Mouse (Mus musculus): Measurements from ENCODE around the gene 0610010K14Rik.

DNA sequence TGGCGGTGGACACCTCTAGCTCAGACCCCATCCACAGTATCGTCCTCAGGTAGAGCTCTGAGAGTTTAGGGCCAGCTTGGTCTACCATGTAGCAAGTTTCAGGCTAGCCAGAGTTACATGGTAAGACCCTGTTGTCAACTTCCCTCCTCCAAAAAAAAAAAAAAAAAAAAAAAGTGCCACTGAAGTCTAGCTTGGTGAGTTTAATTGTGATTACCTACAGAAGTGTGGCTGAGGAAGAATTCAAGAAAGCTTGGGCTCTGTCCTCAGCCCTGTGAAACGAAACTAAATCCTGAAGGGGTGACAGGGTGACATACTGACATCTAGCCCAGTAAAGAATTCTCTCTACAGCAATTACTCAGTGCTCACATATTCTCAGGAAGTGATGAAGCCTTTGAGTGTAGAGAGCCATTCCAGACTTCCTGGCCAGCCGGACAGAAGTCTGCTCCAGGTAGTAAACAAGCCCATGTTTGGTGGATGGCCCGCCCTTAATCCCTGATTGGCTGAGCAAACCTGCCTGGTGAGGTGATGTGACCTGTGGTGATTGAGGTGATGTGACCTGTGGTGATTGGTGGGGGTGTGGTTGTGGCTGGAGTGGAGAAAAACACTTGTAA is 28.8 kb downstream of the 0610010K14Rik start:
- no peak for TF ChIP-seq CTCF (IDR thresholded peaks at IDR 0.05; ENCODE audit: low read depth, low read length)
- no peak for TF ChIP-seq POLR2A (IDR thresholded peaks at IDR 0.05; ENCODE audit: extremely low read depth, insufficient read depth, low read length)

All from liver, adult 2 months (tissue).